Mouse (Mus musculus): ENCODE data around the gene Hist1h2ae. TPM values are rescaled to one million over a fixed set of nuclear protein-coding genes. Genes with fewer than 3 reads are reported as not detected.
"Not testable (repeated sequence)": the region's sequence is repeated elsewhere in the genome, so short reads cannot be mapped to it uniquely, and the experiment has no call there.

The Hist1h2ae gene
- polyA plus RNA-seq, 1 experiment from 2014 or later = 81.6 TPM

DNA sequence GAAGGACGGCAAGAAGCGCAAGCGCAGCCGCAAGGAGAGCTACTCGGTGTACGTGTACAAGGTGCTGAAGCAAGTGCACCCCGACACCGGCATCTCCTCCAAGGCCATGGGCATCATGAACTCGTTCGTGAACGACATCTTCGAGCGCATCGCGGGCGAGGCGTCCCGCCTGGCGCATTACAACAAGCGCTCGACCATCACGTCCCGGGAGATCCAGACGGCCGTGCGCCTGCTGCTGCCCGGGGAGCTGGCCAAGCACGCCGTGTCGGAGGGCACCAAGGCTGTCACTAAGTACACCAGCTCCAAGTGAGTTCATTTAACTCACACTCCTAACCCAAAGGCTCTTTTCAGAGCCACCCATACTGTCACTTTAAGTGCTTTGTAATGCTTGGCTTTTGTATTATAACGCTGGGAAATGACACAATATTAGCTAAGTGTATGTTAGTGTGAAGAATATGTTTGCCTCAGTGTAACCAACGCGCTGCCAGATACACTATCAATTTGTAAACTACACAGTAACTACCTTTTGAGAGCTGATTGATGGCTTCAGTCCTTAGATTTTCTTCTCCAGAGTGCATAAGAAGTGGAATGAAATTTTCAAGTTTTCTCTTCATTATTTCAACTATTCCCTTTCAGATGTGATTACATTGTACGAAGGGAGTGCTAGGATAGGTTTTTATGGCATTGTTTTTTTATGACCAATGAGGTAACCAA is 641 bp upstream of the Hist1h2ae start:
- peak overlapping the region; percentile 81 for H3K4me2 ChIP-seq (replicated peaks)
- peak overlapping the region; percentile 45 for H3K4me3 ChIP-seq
- not testable (repeated sequence) for ATAC-seq (ENCODE audit: low FRiP score); H3K36me3 ChIP-seq; H3K9me3 ChIP-seq (replicated peaks); H3K27me3 ChIP-seq
- H3K9ac ChIP-seq = peak overlapping the region; percentile 71
- peaks cover 26% of the 10 kb centered on the region for H3K4me1 ChIP-seq
- WGBS = under 1% methylated on average over 17 of the region's 34 CpGs
- H3K27ac ChIP-seq = peak overlapping the region; percentile 96

DNA sequence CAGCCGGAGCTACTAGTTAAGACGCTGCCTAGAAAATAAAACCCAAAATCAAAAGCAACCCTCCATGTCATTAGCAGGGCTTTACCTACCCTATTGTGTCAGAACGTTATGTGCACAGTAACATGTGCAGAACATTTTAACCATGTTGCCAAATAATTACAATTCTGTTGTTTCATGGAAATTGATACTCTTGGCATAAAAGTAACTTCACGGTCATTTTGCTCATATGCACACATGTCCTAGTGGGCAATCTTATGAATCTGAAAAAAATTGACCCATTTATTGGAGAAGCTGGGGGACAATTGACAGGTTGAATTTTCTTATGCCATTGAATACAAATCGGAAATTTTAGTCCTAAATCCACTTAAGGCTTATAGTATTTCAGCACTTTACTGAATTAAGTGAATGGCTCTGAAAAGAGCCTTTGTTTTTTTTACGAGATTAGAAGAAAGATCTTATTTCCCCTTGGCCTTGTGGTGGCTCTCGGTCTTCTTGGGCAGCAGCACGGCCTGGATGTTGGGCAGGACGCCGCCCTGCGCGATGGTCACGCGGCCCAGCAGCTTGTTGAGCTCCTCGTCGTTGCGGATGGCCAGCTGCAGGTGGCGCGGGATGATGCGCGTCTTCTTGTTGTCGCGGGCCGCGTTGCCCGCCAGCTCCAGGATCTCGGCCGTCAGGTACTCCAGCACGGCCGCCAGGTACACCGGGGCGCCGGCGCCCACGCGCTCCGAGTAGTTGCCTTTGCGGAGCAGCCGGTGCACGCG is 579 bp downstream of the Hist1h2ae start:
- Histone ChIP-seq H3K9ac (peak overlapping the region; percentile 47), H3K4me2 (replicated peaks) (peak overlapping the region; percentile 81), H3K4me3 (peak overlapping the region; percentile 45), H3K4me1 (peaks cover 19% of the 10 kb centered on the region), H3K27ac (peak overlapping the region; percentile 96)
- H3K27me3 ChIP-seq; H3K9me3 ChIP-seq (replicated peaks); H3K36me3 ChIP-seq: not testable (repeated sequence)
- peak; percentile 7; the same call in 1 of the 2 replicates for ATAC-seq (ENCODE audit: low FRiP score)
- 2% methylated on average over 22 of the region's 41 CpGs for WGBS

DNA sequence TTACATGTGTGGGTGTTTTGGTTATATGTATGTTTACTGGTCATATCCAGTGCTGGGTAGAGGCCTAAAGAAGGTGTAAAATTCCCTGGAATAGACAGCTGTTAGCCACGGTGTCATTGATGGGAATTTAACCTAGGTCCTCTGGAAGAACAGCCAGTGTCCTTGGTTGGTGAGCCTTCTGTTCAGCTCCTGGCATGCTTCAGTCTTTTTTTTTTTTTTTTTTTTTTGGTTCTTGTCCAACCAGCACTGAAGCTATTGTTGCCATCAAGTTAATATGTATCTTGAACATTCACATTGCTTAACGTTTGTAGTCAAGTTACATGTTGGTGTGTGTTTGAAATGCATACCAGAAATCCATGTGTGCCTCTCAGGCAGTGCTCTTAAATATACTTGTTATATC is 6.5 kb downstream of the Hist1h2ae start:
- H3K4me3 ChIP-seq = no peak overlapping the region
- no peak for ATAC-seq (ENCODE audit: low FRiP score)
- no peaks in the 10 kb centered on the region for H3K36me3 ChIP-seq
- no peaks in the 10 kb centered on the region for H3K9me3 ChIP-seq (replicated peaks)
- 99% methylated on average over 2 of the region's 2 CpGs for WGBS
- no peaks in the 10 kb centered on the region for H3K27me3 ChIP-seq
- no peak overlapping the region for H3K27ac ChIP-seq
- H3K4me1 ChIP-seq = no peaks in the 10 kb centered on the region
- H3K4me2 ChIP-seq (replicated peaks) = no peak overlapping the region
- H3K9ac ChIP-seq = no peak overlapping the region

DNA sequence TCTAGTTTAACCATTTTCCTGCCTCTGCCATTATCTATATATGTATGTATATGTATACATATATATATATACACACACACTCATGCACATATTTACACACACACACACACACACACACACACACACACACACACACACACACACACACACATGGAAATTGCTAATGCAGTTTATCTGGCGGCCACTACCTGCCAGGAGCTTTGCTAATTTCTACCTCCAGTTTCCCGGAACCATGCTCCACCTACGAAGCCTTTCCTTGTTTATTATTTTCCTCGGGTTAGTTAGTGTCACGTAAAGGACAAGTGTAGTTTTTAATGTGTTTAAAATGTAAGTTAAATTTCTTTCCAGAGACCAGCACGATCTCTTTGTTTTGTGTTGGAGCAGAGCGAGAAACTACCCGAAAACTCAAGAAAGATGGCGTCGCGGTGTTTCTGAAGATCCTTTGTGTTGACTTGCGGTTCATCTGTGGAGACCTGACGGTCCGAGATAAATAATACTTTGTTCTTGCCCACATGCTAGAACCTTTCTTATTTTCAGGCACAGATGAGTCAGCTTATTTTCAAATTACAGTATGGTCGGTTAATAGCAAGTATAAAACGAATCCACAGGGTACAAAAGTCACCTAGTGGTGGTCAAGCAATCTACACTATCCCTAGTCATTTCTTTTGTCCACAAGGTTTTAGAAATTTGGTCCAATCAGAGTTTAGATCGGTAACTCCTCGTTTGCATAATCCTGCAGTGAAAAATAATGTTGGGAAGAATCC is 8.1 kb downstream of the Hist1h2ae start:
- 4% methylated on average over 18 of the region's 18 CpGs for WGBS
- Histone ChIP-seq H3K9ac (peak overlapping the region; percentile 53), H3K27ac (peak overlapping the region; percentile 98), H3K4me1 (no peaks in the 10 kb centered on the region), H3K4me3 (peak overlapping the region; percentile 42), H3K27me3 (no peaks in the 10 kb centered on the region), H3K36me3 (no peaks in the 10 kb centered on the region), H3K9me3 (replicated peaks) (no peaks in the 10 kb centered on the region), H3K4me2 (replicated peaks) (peak overlapping the region; percentile 85)
- peak; percentile 46 for ATAC-seq (ENCODE audit: low FRiP score)

DNA sequence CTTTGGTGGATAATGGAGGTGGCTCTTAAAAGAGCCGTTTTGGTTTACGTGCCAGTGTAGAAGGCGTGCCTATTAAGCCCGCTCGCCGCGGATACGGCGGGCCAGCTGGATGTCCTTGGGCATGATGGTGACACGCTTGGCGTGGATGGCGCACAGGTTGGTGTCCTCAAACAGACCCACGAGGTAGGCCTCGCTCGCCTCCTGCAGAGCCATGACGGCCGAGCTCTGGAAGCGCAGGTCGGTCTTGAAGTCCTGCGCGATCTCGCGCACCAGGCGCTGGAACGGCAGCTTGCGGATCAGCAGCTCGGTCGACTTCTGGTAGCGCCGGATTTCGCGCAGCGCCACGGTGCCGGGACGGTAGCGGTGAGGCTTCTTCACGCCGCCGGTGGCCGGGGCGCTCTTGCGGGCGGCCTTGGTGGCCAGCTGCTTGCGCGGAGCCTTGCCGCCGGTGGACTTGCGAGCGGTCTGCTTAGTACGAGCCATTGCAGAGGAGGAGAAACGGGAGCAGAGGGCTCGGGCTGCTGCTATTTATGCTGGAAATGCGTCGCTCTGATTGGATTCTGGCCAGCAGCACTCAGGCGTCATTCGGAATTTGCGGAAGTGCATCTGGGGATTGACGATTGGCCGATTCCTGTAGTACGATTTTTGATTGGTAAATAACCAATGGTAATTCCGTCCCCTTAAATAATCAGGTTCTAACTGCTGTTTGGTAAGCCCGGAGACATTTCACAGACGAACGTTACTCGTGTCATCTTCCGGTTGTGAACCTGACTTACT is 8.9 kb downstream of the Hist1h2ae start, which contains the start of gene Hist1h3e:
TSS of gene Hist1h3e (minus strand) at position 487 of the 777 bp plus-strand sequence.
- H3K27ac ChIP-seq = peak within 1 kb of the TSS; percentile 98
- ATAC-seq (ENCODE audit: low FRiP score) = peak; percentile 98
- H3K4me2 ChIP-seq (replicated peaks) = peak within 1 kb of the TSS; percentile 85
- not testable (repeated sequence) for H3K36me3 ChIP-seq; H3K27me3 ChIP-seq; H3K9me3 ChIP-seq (replicated peaks); H3K4me1 ChIP-seq
- WGBS = 0% methylated on average over 50 of the region's 67 CpGs
- peak within 1 kb of the TSS; percentile 53 for H3K9ac ChIP-seq
- peak within 1 kb of the TSS; percentile 42 for H3K4me3 ChIP-seq

DNA sequence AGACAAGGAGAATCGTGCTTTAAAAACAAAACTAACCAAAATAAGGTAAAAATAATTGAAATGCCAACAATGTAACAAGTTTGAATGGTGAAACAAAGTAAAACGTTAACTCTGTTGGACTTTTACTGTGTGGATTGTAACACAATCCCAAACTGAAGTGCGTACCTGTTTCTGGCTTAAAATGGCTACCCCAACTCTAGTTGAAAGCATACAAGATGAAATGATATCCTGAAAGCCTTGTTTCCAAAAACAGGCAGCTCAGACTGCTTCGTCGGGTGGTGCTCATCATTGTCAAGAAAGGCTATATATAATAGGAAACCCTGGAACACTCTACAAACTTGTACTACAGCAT is 9.5 kb downstream of the Hist1h2ae start:
- 0% methylated on average over 2 of the region's 5 CpGs for whole genome bisulfite sequencing
- not testable (repeated sequence) for H3K4me1 ChIP-seq

DNA sequence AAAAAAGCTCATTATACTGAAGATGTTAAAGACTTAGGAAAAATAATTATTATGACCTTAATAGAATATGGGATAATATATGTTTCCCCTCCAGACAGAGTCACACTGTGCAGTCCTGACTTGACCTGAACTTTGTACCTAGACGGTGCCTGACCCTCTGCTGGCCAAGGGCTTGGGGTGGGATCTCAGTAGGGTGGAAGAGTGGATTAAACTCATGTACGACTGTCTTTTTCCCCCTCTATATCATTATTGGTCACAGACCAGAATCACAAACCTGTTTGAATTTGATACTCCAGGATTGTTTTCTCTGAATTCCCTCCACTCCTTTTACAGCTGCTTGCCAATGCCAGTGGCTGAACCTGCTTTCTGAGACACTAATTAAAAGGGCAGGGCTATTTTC is 10.3 kb downstream of the Hist1h2ae start:
- WGBS = 17% methylated on average over 2 of the region's 2 CpGs
- not testable (repeated sequence) for H3K36me3 ChIP-seq, H3K4me3 ChIP-seq

More for the DNA sequence above, 9.5 kb downstream of the Hist1h2ae start:
- H3K9me3 ChIP-seq (replicated peaks); ATAC-seq (ENCODE audit: low FRiP score); H3K36me3 ChIP-seq; H3K27me3 ChIP-seq: not testable (repeated sequence)
- Histone ChIP-seq H3K9ac (0 out of 2 replicates have a peak overlapping the region, but pooled peaks have one; percentile 53), H3K4me3 (peak overlapping the region; percentile 42), H3K27ac (peak overlapping the region; percentile 98), H3K4me2 (replicated peaks) (peak overlapping the region; percentile 85)

DNA sequence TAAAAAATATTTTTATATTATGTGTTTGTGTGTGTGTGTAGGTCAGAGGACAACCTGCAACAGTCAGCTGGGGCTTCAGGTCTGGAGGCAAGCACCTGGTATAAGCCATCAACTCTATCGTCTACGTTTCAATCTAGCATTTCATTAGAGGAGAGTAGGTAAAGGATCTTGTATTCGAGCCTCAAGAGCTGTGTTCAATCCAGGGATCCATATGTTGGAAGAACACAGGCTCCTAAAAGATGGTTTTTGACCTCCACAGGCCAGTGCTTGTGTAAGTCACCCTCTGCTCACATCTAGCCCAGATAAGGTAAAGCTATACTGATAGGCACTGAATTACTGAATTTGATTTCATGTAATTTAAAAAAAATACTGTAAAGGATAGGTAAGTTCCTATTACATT is 14.1 kb downstream of the Hist1h2ae start:
- Histone ChIP-seq H3K4me3 (no peak overlapping the region), H3K9ac (no peak overlapping the region), H3K4me1 (peaks cover 11% of the 10 kb centered on the region), H3K4me2 (replicated peaks) (peak overlapping the region; percentile 98), H3K27ac (0 out of 2 replicates have a peak overlapping the region, but pooled peaks have one; percentile 35), H3K9me3 (replicated peaks) (no peaks in the 10 kb centered on the region), H3K36me3 (no peaks in the 10 kb centered on the region), H3K27me3 (no peaks in the 10 kb centered on the region)
- no peak for ATAC-seq (ENCODE audit: low FRiP score)
- 75% methylated on average over 3 of the region's 3 CpGs for WGBS

More for the DNA sequence above, 10.3 kb downstream of the Hist1h2ae start:
- H3K27ac ChIP-seq; ATAC-seq (ENCODE audit: low FRiP score); H3K4me1 ChIP-seq; H3K9me3 ChIP-seq (replicated peaks); H3K27me3 ChIP-seq; H3K4me2 ChIP-seq (replicated peaks); H3K9ac ChIP-seq: not testable (repeated sequence)

DNA sequence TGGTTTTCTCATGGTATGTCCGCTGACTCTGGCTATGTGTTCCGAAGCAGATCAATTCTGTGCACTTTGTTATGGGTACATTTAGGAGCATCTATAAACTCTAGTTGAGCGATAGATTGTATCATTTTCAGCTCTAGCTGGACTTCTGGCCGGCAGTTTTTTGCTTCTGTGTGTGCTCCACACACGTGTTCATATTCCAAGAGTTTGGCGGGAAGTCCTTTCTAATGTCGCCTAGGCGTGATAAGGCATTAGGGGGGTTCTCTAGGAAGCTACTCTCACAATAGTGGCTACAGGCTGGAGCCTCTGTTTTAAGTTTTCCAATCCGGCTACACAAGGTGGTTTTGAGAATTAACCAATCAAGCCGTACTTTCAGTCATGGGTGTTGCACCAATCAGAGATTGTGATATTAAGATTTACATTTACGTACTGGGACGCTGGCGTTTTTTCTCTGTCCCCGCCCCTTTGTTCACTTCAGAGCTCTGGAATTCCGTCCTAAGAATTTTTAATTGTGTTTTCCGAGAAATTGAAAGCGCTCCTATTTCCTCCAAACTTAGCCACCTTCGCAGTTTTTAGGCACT is 15.1 kb downstream of the Hist1h2ae start:
- H3K9me3 ChIP-seq (replicated peaks) = no peaks in the 10 kb centered on the region
- peak overlapping the region; percentile 72 for H3K9ac ChIP-seq
- H3K36me3 ChIP-seq = no peaks in the 10 kb centered on the region
- peak overlapping the region; percentile 89 for H3K27ac ChIP-seq
- peak; percentile 81 for ATAC-seq (ENCODE audit: low FRiP score)
- H3K4me2 ChIP-seq (replicated peaks) = peak overlapping the region; percentile 98
- peak overlapping the region; percentile 46 for H3K4me3 ChIP-seq
- no peaks in the 10 kb centered on the region for H3K27me3 ChIP-seq
- H3K4me1 ChIP-seq = peaks cover 13% of the 10 kb centered on the region
- WGBS = under 1% methylated on average over 18 of the region's 18 CpGs

DNA sequence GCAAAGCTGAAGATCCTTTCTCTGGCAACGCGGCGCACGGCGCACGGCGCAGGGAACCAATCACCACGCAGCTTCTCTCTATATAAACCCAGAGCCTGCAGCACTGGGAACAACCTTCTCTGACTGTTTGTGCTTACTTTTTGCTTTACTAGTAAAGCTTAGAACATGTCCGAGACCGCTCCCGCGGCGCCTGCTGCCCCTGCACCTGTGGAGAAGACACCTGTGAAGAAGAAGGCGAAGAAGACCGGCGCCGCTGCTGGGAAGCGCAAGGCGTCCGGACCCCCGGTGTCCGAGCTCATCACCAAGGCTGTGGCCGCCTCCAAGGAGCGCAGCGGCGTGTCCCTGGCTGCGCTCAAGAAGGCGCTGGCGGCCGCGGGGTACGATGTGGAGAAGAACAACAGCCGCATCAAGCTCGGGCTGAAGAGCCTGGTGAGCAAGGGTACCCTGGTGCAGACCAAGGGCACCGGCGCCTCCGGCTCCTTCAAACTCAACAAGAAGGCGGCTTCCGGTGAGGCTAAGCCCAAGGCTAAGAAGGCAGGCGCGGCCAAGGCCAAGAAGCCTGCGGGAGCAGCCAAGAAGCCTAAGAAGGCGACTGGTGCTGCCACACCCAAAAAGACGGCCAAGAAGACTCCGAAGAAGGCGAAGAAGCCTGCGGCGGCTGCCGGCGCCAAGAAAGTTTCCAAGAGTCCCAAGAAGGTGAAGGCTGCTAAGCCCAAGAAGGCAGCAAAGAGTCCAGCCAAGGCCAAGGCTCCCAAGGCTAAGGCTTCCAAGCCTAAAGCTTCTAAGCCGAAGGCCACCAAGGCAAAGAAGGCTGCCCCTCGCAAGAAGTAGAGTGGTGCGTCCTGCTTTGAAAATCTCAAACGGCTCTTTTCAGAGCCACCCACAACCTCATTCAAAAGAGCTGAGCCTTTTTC is 15.8 kb downstream of the Hist1h2ae start:
- no peaks in the 10 kb centered on the region for H3K36me3 ChIP-seq
- H3K9me3 ChIP-seq (replicated peaks) = no peaks in the 10 kb centered on the region
- H3K27ac ChIP-seq = peak overlapping the region; percentile 89
- peak overlapping the region; percentile 72 for H3K9ac ChIP-seq
- peaks cover 17% of the 10 kb centered on the region for H3K4me1 ChIP-seq
- WGBS = under 1% methylated on average over 54 of the region's 54 CpGs
- H3K4me2 ChIP-seq (replicated peaks) = peak overlapping the region; percentile 98
- peak; percentile 89 for ATAC-seq (ENCODE audit: low FRiP score)
- H3K4me3 ChIP-seq = peak overlapping the region; percentile 46
- H3K27me3 ChIP-seq = no peaks in the 10 kb centered on the region
